Mouse (Mus musculus): ENCODE data around the gene Rere. TPM values are rescaled to one million over a fixed set of nuclear protein-coding genes. Genes with fewer than 3 reads are reported as not detected.
"Not testable (repeated sequence)": the region's sequence is repeated elsewhere in the genome, so short reads cannot be mapped to it uniquely, and the experiment has no call there.

The Rere gene
- polyA plus RNA-seq, 2 experiments from 2014 or later = 24.7 to 28.4 TPM

DNA sequence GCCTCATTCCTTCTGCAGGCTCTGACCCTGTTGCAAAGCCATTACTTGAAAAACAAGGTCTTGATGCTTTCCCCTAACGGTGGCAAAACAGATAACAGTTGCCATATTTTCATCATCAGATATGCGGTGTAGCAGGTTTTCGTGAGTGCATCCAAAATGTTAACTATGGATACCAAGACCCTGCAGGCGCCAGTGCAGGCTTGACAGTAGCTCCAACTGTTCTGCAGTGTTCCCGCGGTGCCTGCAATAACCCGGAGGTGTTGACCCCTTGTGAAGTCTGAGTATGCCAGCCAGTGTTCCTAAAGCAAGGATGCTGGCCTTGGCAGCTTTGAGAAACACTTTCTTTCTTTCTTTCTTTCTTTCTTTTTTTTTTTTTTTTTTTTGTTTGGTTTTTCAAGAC, 26.3 kb upstream of the Rere start:
- ATAC-seq = no peak

DNA sequence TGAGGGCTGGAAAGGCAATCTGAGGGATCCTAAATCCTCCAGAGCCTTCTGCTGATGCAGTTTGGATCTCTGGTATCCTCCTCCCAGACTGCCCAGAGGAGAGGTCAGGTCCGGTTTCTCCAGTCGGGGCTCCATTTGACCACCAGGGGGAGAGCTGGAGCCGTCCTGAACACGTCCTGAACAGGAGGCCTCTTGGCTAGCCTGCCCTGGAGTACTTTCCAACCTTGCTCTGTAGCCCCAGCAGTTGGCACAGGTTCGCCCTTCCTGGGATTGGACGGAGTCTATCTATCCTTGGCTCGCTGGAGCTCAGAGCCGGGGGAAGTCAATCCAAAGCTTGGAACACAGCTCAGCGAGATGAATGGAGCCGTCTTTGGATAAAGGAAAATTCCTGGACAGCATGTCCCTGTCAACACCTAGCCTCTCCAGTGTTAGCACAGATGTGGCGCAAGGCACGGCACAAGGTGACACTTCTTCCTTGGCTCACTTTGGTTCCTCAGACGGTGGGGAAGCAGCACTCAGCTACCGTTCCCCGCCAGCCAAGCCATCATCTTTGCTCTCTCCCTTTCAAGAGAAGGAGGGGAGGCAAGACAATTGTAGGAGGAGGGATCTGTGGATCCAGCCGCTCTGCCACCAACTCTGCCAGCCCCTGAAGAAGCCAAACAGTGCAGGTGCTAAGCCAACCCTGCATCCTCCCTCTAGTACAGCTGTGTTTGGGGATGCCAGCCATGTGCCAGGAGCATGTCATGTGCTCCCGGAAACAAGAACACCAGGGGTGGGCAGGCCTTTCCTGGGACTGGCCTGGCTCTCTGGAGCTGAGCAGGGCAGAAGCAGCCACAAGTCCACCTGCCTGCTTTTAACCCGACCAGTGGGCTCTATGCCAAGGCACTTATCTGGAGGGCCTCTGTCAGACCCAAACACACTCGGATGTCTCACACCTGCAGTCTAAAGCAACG, 23.9 kb upstream of the Rere start:
- ATAC-seq = peak; percentile 67

DNA sequence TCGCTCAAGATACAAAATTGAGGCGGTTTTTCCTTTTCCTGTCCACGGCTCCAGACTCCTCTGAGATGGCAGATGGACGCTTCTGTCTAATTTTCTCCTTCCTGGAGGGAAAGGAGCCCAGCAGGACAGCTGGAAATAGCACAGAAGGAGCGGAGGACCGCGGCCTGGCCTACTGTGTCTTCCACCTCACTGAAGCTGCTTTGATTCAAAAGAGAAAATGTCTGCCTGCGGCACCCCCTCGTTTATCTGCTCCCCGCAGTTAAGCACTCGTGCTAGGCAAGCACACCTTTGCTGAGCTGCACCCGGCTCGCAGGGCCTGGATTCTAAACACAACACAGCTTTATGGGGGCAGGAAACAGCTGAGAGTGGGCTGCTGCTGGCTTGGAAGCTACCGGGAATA, 23.1 kb upstream of the Rere start:
- ATAC-seq = no peak

DNA sequence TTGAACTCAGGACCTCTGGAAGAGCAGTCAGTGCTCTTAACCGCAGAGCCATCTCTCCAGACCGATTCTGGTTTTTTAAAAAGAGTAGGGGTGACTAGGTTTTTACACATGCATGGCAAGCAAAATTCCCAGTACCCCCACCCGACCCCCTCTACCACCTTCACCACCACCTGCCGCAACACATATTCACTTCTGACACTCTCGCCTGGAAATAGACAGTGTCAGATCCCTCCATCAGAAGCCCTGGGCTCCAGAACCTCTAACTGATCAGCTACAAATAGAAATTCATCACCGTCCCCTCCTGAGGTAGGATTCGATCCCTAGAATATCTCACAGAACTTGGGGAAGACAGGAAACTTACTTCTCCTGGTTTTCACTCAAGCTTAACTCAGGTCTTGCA, 21.9 kb upstream of the Rere start:
- ATAC-seq = no peak

DNA sequence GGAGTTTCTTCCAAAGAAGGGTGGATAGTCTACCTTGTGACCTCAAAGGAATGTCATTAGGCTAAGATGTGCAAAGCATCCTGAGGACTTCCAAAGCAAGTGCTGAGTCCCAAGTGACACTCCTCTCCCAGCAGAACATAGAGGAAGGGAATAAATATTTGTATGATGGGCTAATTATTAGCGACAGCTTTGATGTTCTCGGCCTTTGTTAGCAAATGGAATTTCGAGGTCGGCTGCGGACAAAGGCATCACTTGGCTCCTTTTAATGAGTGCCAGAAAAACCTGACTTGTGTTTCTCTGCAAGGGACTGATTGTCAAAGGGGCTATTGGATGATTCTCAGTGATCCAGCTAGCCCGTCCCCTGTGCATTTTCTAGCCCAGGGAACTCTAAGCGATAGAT, 21.3 kb upstream of the Rere start:
- ATAC-seq = no peak

- ATAC-seq = no peak
Observed at GRCm38 (mm10) chr4:150260745-150261144, 20.7 kb upstream of the Rere start.

DNA sequence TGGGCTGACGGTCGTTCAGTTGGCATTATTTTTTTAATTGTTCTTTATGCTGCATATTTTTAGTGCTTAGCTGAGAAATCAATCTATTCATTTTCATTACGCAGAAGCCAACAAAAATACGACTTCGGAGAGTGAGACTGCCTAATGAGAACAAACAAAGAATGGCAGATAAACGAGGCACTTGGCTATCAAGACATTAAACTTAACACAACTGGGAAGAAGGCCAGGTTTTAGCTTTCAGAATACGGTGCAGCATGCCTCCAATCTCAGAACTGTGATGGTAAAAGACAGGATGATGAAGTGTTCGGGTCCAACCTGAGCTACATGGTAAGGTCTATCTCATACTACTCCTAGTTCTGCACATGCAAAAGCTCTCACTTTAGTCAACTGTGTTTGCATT, 19.1 kb upstream of the Rere start:
- no peak for ATAC-seq

- ATAC-seq = peak; percentile 27
Observed at GRCm38 (mm10) chr4:150264903-150265302, 16.5 kb upstream of the Rere start.

DNA sequence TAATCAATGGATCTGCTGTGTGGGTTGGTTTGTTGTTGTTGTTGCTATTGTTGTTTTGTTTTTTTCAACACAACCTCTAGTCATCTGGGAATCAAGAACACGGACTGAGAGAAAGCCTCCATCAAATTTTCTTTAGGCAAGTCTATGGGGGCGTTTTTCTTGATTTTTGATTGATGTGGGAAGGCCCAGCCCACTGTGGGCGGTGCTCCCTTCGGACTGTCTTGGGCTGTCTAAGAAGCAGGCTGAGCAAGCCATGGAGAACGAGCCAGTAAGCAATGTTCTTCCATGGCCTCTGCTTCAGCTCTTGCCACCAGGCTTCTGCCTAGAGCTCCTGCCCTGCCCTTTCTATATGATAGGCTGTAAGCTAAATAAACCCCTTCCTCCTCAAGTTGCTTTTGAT, 16.0 kb upstream of the Rere start:
- ATAC-seq = no peak

GRCm38 (mm10) chr4:150266655-150267223, 14.7 kb upstream of the Rere start:
- no peak for ATAC-seq

DNA sequence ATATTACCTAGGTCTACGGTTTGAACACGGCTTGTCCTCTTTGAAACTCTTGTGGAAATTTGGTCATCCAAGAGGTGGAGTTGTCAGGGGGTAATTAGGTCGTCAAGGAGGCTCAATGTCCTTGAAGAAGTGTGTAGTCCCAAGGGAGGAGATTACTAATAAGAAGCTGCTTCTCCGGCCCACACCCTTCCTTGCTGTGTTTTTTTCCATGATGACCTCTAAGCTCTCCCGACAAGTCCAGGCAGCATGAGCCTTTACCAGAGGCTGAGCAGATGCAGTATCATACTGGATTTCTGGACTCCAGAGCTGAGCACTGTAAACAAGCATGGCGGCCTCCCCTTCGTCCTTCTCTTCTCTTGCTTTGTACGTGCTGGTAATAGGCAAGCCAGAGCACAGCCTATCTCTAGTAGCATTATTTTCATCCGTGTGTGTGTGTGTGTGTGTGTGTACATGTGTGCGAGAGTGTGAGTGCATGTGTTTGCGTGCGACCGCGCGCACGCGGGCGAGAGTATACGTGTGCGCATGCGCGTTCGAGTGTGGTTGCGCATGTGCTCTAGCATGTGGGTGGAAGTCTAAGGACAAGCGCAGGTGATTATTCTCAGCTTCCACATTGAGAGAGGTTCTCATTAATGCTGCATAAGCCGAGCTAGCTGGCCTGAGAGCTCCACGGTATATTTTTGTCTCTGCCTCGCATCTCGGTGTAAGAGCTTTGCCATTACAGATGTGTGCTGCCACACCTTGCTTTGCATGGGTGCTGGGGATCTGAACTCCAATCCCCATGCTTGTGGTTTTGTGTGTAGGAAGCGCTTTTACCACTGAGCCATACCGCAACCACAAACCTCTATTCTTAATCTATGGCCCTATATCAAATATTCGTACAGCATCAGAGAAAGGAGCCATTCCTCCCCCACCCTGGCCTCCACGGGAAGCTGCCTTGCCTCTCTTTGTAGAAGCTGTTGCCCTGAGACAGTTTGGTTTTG, 12.5 kb upstream of the Rere start:
- peak; percentile 50 for ATAC-seq

GRCm38 (mm10) chr4:150269679-150270078, 11.8 kb upstream of the Rere start:
- ATAC-seq = peak; percentile 65

- not testable (repeated sequence) for ATAC-seq
Observed at GRCm38 (mm10) chr4:150270718-150271117, 10.7 kb upstream of the Rere start.

DNA sequence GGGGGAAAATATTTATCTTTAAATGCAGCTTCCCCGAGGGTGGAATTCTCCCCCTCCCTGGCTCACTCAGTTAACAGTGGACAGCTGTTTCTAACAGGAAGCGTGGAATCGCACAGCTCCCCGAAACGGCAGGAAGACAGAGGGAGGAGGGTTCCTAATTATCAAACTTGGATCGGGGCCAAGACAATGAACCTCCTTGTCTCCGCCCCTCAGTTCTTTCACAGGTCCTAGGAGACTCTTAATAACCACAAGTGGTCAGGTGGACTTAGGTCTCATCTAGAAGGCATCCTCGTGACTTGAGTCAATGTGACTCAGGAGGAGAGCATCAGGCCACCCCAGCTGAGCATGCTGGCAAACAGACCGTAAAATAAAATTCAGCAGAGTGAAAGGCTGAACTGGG, 8.7 kb upstream of the Rere start:
- no peak for ATAC-seq

DNA sequence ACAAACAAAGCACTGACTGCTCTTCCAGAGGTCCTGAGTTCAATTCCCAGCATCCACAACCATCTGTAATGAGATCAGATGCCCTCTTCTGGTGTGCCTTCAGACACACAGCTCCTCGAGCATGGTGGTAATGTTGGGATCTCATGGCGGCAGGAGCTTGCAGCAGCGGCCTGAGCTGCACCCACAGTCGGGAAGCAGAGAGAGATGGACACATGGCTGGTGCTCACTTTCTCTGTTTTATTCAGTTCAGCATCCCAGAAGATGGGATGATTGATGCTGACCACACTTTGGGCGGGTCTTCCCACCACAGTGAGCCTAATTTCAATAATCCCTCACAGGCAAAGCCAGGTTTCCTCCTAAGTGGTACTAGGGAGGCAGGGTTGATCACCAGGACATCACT, 5.9 kb upstream of the Rere start:
- ATAC-seq = no peak

GRCm38 (mm10) chr4:150279336-150279735, 2.1 kb upstream of the Rere start:
- not testable (repeated sequence) for ATAC-seq

DNA sequence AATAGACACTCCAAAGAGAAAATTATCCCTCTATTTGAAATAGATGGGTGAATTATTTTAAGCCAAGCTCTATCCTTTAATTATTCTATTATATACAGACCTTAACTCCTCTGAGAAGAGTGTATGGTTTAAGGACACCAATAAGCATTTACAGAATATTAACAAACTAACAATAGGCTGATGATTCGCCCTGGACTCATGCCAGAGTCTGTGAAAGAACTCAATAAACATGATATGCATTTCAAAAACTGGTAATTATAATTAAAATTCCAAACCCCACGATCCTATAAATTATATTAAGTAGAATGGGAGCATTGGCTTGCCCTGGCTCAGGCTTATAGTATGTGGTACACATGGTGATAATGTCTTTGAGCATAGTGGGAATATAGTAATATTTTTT, 1.4 kb upstream of the Rere start:
- no peak for ATAC-seq

GRCm38 (mm10) chr4:150280459-150280858, 987 bp upstream of the Rere start:
- no peak for ATAC-seq

DNA sequence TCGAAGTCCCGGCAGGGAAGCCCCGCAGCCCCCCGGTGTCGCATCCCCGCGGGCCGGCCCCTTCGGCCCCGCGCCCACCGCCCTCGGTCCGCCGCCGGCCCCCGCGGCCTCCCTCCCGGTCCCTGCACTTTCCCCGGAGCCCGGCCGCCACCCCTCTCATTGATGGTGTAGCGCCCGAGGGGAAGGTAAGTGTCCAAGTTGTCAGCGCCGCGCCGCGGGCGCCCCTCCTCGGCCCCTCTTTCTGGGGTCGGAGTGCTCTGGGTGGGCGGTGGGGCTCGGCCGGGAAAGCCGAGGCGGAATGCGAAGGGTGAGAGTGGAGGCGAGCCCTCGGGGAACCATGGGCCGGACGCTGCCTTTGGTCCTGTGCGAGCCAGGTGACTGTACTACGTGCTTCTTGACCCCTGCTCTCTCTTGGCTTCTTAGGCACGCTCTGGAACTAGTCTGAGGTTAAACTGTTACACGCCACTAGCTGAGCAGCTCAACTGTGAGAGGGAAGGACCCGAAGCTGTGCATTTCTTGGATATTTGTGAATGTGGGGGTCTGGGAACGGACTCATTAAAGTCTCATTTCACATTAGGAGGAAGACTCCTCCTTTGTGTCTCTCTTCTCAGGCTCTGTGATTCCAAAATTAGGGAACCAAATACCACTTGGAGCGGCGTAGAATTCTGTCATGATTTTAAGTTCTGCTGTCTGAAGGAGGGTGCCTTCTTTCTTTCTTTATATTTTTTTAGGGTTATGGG, 615 bp downstream of the Rere start:
- peak; percentile 16 for ATAC-seq

GRCm38 (mm10) chr4:150282631-150283334, 1.3 kb downstream of the Rere start:
- no peak for ATAC-seq

GRCm38 (mm10) chr4:150283335-150283638, 1.8 kb downstream of the Rere start:
- no peak for ATAC-seq

DNA sequence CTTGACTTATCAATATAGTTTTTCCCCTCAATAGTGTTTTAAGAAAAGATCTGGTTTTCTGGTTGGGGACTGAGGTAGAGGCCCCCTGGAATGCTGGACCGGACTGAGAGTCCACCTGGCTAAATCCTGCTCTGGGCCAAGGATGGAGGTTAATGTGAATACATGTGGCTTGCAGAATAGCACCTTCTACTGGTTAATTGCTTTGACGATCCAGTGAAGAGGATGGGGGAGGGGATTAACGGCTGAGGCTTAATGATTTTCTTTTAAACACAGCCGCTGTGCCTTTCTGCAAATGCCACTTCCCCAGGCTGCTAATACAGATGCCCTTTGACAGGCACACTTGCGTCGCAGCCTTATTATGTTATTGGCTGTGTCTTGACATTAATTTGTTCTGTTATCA, 2.5 kb downstream of the Rere start:
- no peak for ATAC-seq

Measured in CD4-positive, CD25-positive, alpha-beta regulatory T cell, adult 4 months (primary cell).